Mouse (Mus musculus): Measurements from ENCODE around the gene Drap1. TPM values are rescaled to one million over a fixed set of nuclear protein-coding genes. Genes with fewer than 3 reads are reported as not detected.
A peak's percentile ranks its signal among the peaks of the same experiment; 100 is the strongest.

The Drap1 gene
- total RNA-seq, 1 experiment from 2014 or later, result 107 TPM

DNA sequence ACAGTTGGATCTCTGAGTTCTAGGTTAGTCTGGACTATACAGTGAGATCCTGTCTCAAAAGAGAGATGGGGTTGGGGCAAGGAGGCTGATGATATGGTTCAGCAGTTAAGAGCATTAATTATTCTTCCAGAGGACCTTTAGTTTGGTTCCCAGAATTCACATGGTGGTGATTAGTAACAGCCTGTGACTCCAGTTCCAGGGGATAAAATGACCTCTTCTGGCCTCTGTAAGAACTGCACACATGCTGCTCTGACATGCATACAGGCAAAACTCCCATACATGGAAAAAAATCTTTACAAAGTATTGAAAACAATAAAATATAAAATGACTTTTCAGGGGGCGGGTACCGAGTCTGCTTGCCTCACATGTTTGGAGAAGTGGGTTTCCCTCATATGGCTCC, 3.3 kb upstream of the Drap1 start:
- ATAC-seq (replicated peaks in 1 of 2; ENCODE audit: insufficient read depth in 1 of 2, low FRiP score in 2 of 2, low TSS enrichment in 1 of 2, low read depth in 1 of 2, poor library complexity in 2 of 2, severe bottlenecking in 2 of 2), result no peak

- no peak for ATAC-seq (replicated peaks in 1 of 2; ENCODE audit: insufficient read depth in 1 of 2, low FRiP score in 2 of 2, low TSS enrichment in 1 of 2, low read depth in 1 of 2, poor library complexity in 2 of 2, severe bottlenecking in 2 of 2)
Observed at GRCm38 (mm10) chr19:5426640-5427290, 2.0 kb upstream of the Drap1 start.

DNA sequence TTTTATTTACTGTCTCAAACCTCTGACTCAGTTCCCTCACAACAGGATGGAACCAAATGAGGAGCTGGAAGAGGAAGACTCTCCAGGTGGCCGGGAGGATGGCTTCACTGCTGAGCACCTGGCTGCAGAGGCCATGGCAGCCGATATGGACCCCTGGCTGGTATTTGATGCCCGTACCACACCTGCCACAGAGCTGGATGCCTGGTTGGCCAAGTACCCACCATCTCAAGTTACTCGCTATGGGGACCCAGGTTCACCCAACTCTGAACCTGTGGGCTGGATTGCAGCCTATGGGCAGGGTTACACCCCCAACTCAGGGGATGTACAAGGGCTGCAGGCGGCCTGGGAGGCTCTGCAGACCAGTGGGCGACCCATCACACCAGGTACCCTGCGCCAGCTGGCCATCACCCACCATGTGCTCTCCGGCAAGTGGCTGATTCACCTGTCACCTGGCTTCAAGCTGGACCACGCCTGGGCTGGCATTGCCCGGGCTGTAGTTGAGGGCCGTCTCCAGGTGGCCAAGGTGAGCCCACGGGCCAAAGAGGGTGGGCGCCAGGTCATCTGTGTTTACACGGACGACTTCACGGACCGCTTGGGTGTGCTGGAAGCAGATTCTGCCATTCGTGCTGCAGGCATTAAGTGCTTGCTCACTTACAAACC, 1.3 kb upstream of the Drap1 start:
- ATAC-seq (replicated peaks in 1 of 2; ENCODE audit: insufficient read depth in 1 of 2, low FRiP score in 2 of 2, low TSS enrichment in 1 of 2, low read depth in 1 of 2, poor library complexity in 2 of 2, severe bottlenecking in 2 of 2), result no peak

GRCm38 (mm10) chr19:5424092-5424781, 542 bp downstream of the Drap1 start:
- ATAC-seq (replicated peaks in 1 of 2; ENCODE audit: insufficient read depth in 1 of 2, low FRiP score in 2 of 2, low TSS enrichment in 1 of 2, low read depth in 1 of 2, poor library complexity in 2 of 2, severe bottlenecking in 2 of 2), result peak; percentile 34 to 42; a peak in 3 of 4 replicates

DNA sequence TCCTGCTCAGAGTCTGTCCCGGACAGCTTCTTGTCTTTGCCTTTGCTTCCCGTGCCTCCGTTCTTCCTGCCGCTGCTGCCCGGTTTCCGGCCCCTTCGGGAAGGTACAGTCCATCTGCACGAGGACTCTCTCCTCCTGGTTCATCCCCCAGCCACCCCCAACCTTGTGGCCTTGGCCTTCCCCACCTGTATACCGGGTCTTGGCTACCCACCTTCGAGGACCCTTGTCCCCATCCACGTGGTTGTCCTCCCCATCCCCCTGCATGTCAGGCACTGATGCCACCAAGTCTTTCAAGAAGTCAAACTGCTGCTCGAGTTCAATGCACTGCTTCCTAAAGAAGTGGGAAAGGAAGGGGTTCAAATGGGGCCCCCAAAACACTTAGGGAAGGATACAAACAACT, 1.2 kb downstream of the Drap1 start:
- ATAC-seq (replicated peaks in 1 of 2; ENCODE audit: insufficient read depth in 1 of 2, low FRiP score in 2 of 2, low TSS enrichment in 1 of 2, low read depth in 1 of 2, poor library complexity in 2 of 2, severe bottlenecking in 2 of 2), result no peak

- no peak for ATAC-seq (replicated peaks in 1 of 2; ENCODE audit: insufficient read depth in 1 of 2, low FRiP score in 2 of 2, low TSS enrichment in 1 of 2, low read depth in 1 of 2, poor library complexity in 2 of 2, severe bottlenecking in 2 of 2)
Observed at GRCm38 (mm10) chr19:5422895-5423443, 1.8 kb downstream of the Drap1 start.

DNA sequence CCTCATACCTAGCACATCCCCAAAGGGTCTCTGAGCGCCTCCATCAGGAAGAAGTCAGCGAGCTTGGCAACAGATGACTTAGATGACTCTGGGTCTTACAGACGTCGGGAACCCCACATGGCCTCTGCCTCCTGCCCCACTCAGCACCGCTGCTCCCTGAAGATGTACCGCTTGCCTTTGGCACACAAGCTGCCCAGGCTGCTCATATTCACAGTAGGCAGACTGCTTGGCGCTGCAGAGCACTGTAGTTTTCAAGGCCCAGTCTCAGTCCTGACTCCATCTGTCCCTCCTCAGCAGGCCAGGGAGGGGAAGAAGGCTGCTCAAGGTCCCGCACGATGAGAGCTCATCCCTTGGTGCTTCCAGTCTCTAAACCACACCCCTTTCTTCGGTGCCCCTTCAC, 2.5 kb downstream of the Drap1 start:
- ATAC-seq (replicated peaks in 1 of 2; ENCODE audit: insufficient read depth in 1 of 2, low FRiP score in 2 of 2, low TSS enrichment in 1 of 2, low read depth in 1 of 2, poor library complexity in 2 of 2, severe bottlenecking in 2 of 2), result no peak

- no peak for ATAC-seq (replicated peaks in 1 of 2; ENCODE audit: insufficient read depth in 1 of 2, low FRiP score in 2 of 2, low TSS enrichment in 1 of 2, low read depth in 1 of 2, poor library complexity in 2 of 2, severe bottlenecking in 2 of 2)
Observed at GRCm38 (mm10) chr19:5421784-5422183, 3.0 kb downstream of the Drap1 start.

DNA sequence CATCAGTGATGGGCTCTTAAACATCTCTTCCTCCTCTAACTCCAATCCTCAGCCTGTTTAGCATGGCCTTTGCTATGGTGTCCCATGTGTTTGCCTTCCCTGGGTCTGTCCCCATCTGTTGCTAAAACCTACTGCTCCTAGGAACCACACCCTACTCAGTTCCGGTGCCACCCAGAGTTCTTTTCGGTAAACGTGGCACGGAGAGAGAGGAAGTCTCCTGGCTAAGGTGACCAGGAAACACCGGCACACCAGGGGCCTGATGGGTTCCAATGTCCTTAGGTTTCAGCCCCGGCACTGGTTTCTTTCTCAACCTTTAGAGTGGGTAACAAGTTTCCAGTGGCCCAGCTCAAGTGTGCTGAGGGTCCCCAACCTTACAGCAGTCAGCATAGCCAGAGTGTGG, 4.2 kb downstream of the Drap1 start:
- ATAC-seq (replicated peaks in 1 of 2; ENCODE audit: insufficient read depth in 1 of 2, low FRiP score in 2 of 2, low TSS enrichment in 1 of 2, low read depth in 1 of 2, poor library complexity in 2 of 2, severe bottlenecking in 2 of 2), result no peak

GRCm38 (mm10) chr19:5419630-5420029, 5.1 kb downstream of the Drap1 start:
- ATAC-seq (replicated peaks in 1 of 2; ENCODE audit: insufficient read depth in 1 of 2, low FRiP score in 2 of 2, low TSS enrichment in 1 of 2, low read depth in 1 of 2, poor library complexity in 2 of 2, severe bottlenecking in 2 of 2), result no peak

GRCm38 (mm10) chr19:5418750-5419466, 5.9 kb downstream of the Drap1 start:
- no peak for ATAC-seq (replicated peaks in 1 of 2; ENCODE audit: insufficient read depth in 1 of 2, low FRiP score in 2 of 2, low TSS enrichment in 1 of 2, low read depth in 1 of 2, poor library complexity in 2 of 2, severe bottlenecking in 2 of 2)

DNA sequence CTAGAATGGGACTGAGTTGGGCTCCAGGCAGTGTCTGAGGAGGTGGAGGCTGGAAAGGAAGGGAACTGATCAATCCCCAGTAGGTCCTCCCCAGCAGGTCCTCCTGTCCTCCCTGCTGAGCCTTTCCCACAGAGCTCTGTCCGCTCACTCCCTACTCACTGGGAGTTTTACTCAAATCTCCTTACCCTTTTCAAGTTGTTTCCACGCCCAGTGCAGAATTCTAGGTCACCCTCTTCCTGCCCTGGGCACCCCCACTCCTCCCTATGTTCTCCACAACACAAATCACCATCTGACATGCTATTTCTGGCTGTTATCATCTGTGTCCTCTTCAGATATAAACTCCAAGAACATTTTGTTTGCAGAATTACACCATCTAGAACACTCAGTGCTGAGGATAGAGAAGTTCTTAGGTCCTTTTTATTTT, 10.2 kb downstream of the Drap1 start:
- no peak for ATAC-seq (replicated peaks in 1 of 2; ENCODE audit: insufficient read depth in 1 of 2, low FRiP score in 2 of 2, low TSS enrichment in 1 of 2, low read depth in 1 of 2, poor library complexity in 2 of 2, severe bottlenecking in 2 of 2)

DNA sequence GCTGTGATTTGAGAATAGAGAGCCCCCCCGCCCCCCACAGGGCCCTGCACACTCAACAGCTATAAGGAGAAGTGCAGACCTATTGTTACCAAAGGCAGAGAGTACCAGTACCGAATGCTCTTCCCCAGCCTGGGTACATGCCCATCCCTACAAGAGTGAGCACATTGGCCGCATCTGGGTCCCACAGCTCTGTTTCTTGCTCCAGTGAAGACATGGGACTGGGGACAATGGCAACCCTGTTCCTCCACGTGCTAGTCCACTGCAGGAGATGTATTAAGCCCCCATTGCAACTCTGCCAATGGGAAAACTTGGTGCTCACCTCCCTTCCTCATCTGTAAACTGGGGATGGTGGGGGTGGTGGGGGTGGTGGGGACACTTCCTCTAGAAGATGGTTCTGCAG, 10.9 kb downstream of the Drap1 start:
- ATAC-seq (replicated peaks in 1 of 2; ENCODE audit: insufficient read depth in 1 of 2, low FRiP score in 2 of 2, low TSS enrichment in 1 of 2, low read depth in 1 of 2, poor library complexity in 2 of 2, severe bottlenecking in 2 of 2), result no peak

GRCm38 (mm10) chr19:5411961-5412360, 12.8 kb downstream of the Drap1 start:
- no peak for ATAC-seq (replicated peaks in 1 of 2; ENCODE audit: insufficient read depth in 1 of 2, low FRiP score in 2 of 2, low TSS enrichment in 1 of 2, low read depth in 1 of 2, poor library complexity in 2 of 2, severe bottlenecking in 2 of 2)

GRCm38 (mm10) chr19:5410641-5411040, 14.1 kb downstream of the Drap1 start:
- ATAC-seq (replicated peaks in 1 of 2; ENCODE audit: insufficient read depth in 1 of 2, low FRiP score in 2 of 2, low TSS enrichment in 1 of 2, low read depth in 1 of 2, poor library complexity in 2 of 2, severe bottlenecking in 2 of 2), result no peak

DNA sequence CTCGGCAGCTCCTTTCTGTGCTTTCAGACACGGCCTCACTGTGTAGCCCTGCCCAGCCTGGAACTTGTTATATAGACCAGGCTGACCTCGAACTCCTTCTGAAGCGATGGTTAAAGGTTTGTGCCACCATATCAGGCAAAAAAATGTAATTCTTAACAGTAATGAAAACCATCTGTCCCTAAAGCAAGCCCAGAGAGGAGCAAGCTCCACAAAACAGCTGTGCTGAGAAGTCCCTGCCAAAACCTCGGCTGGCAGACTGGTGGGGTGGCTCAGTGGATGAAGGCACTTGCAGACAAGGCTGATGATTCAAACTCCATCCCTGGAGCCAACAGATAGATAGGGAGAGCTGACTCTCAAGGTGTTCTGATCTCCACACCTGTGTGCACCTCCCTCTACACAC, 15.7 kb downstream of the Drap1 start:
- ATAC-seq (replicated peaks in 1 of 2; ENCODE audit: insufficient read depth in 1 of 2, low FRiP score in 2 of 2, low TSS enrichment in 1 of 2, low read depth in 1 of 2, poor library complexity in 2 of 2, severe bottlenecking in 2 of 2), result no peak

DNA sequence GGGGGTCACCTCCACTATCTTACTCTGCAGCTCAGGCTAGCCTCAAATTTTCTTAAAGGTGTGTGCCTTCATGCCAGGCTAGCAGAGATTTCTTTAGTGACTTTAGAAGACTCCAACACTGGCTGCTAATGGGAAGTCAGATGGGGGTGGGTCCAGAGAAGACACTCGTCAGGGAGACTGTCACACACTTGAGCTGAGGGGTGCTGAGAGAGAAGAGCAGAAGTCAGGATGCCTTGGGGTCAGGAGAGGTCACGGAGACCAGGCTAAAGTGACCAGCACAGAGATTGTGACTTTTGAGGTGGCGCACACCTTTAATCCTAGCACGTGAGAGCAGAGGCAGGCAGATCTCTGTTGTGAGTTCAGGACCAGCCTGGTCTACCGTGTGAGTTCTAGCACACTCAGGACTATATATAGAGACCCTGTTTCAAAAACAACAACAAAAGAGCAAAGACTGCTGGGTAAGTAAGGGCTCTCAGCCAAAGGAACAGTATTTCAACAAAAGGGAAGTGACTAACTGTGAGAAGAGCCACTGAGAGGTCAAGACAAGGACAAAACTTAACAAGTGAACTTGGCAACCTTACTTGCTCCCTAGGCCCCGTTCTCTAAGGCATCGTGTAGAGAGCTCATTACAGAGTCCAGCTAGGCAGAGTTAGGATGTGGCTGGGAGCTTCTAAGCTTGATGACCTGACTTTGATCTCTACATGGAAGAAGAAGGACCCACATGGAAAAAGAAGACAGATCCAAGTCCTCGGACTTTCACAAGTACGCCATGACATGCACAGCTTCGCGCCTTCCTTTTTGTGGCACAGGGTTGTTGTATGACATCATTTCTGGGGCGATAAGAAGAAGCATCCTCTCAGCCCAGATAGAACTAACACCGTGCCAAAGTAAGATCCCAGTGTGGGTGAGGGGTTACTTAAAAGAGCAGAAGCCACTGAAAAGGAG, 16.4 kb downstream of the Drap1 start:
- ATAC-seq (replicated peaks in 1 of 2; ENCODE audit: insufficient read depth in 1 of 2, low FRiP score in 2 of 2, low TSS enrichment in 1 of 2, low read depth in 1 of 2, poor library complexity in 2 of 2, severe bottlenecking in 2 of 2), result peak; percentile 8 to 26; a peak in 2 of 4 replicates
